In genomic region chr4:82592086-82593030, GRCm38 (mm10) we compare ENCODE assay signal across 10 mouse cellular contexts.
DNase-seq lines count a peak whose midpoint lies in the region; ATAC-seq lines count a peak whose summit lies in the region.
"Had no signal": no experiment of that assay in that cellular context is flagged by ENCODE, and none has a peak within 500 bp of the region (broad histone marks: within the 10 kb centered on the region; RNA-seq: fewer than 3 reads in every experiment).

No protein-coding gene starts in this region.

- 36% methylated on average over 7 of the region's 7 CpGs for WGBS in hindbrain, embryonic 15.5 days
- 50% methylated on average over 7 of the region's 7 CpGs for WGBS in hindbrain, embryonic 11.5 days

- no peaks in the 10 kb centered on the region for H3K36me3 ChIP-seq in hindbrain, embryonic 15.5 days
- H3K36me3 ChIP-seq in hindbrain, embryonic 11.5 days (ENCODE audit: control insufficient read depth, insufficient read depth, low read length) = no peaks in the 10 kb centered on the region
- H3K36me3 ChIP-seq: embryonic facial prominence, embryonic 12.5 days had no signal

- no peaks in the 10 kb centered on the region for H3K27me3 ChIP-seq in hindbrain, embryonic 15.5 days
- H3K27me3 ChIP-seq in hindbrain, embryonic 11.5 days (ENCODE audit: control insufficient read depth, insufficient read depth, low read length) = no peaks in the 10 kb centered on the region

- no peaks in the 10 kb centered on the region for H3K9me3 ChIP-seq in hindbrain, embryonic 15.5 days
- H3K9me3 ChIP-seq in hindbrain, embryonic 11.5 days (ENCODE audit: control insufficient read depth, low read length) = no peaks in the 10 kb centered on the region
- H3K9me3 ChIP-seq: embryonic facial prominence, embryonic 12.5 days had no signal

- no peak overlapping the region for H3K9ac ChIP-seq in hindbrain, embryonic 15.5 days
- H3K9ac ChIP-seq in hindbrain, embryonic 11.5 days (ENCODE audit: low read depth, low read length) = no peak overlapping the region
- H3K9ac ChIP-seq: embryonic facial prominence, embryonic 12.5 days had no signal

- DNase-seq in hindbrain, embryonic 11.5 days (ENCODE audit: low spot score) = no peak
- peak; percentile 97 for DNase-seq in brain, adult 2 months (ENCODE audit: low read depth, low spot score)
- peak; percentile 40 to 83 for DNase-seq in cerebellum, postnatal 4 days (ENCODE audit: low spot score in 2 of 2)
- peak; percentile 42 to 60 for DNase-seq in heart, postnatal 36 days
- DNase-seq in spleen, postnatal 36 days (ENCODE audit: low spot score in 2 of 2) = no peak
- DNase-seq in kidney, postnatal 25 days = no peak

- H3K4me2 ChIP-seq in hindbrain, embryonic 15.5 days = peak overlapping the region; percentile 32
- no peak overlapping the region for H3K4me2 ChIP-seq in hindbrain, embryonic 11.5 days (replicated peaks; ENCODE audit: low read depth, low read length)
- H3K4me2 ChIP-seq: embryonic facial prominence, embryonic 12.5 days had no signal

- H3K27ac ChIP-seq in hindbrain, embryonic 15.5 days (replicated peaks) = peak overlapping the region; percentile 56
- no peak overlapping the region for H3K27ac ChIP-seq in hindbrain, embryonic 11.5 days (ENCODE audit: low read depth, low read length)
- H3K27ac ChIP-seq: embryonic facial prominence, embryonic 12.5 days had no signal

- peak; percentile 79 for ATAC-seq in hindbrain, embryonic 15.5 days (ENCODE audit: low FRiP score, low read depth)
- no peak for ATAC-seq in hindbrain, embryonic 11.5 days (ENCODE audit: low FRiP score)
- ATAC-seq in granulocyte monocyte progenitor cell, adult 5-6 weeks (replicated peaks; ENCODE audit: poor library complexity, severe bottlenecking) = no peak

- intact Hi-C loops in heart, postnatal 36 days (cut with DNase I) = loop anchor here (5.0 kb wide), 2 partner anchors 1095 to 1220 kb away; no protein-coding TSS in a partner anchor

- peaks cover 11% of the 10 kb centered on the region; the same call in 1 of the 2 replicates for H3K4me1 ChIP-seq in hindbrain, embryonic 15.5 days (replicated peaks)
- no peaks in the 10 kb centered on the region for H3K4me1 ChIP-seq in hindbrain, embryonic 11.5 days (replicated peaks; ENCODE audit: control insufficient read depth, insufficient read depth, low read length)

- H3K4me3 ChIP-seq in hindbrain, embryonic 15.5 days = no peak overlapping the region
- H3K4me3 ChIP-seq in hindbrain, embryonic 11.5 days (ENCODE audit: low read depth, low read length) = no peak overlapping the region
- H3K4me3 ChIP-seq: embryonic facial prominence, embryonic 12.5 days; myocyte had no signal

Comparison
In these comparisons a context has a peak if more than half of its experiments do, and no peak if none do; other contexts are left out.
1. DNase-seq: peak in brain, adult 2 months (single experiment), cerebellum, postnatal 4 days (2 of 2) and heart, postnatal 36 days (2 of 2); none in hindbrain, embryonic 11.5 days (single experiment), spleen, postnatal 36 days (0 of 2) and kidney, postnatal 25 days (0 of 2).